Mouse (Mus musculus) ES-CJ7 (cell line): ENCODE results near the gene Gfpt1.
A peak's percentile ranks its signal among the peaks of the same experiment; 100 is the strongest.

Experiments
- DNase-seq: peaks from one replicate; pipeline ENCODE4 v3.0.0; 2011; ENCODE audit warnings: low read depth, low spot score

The Gfpt1 gene

DNA sequence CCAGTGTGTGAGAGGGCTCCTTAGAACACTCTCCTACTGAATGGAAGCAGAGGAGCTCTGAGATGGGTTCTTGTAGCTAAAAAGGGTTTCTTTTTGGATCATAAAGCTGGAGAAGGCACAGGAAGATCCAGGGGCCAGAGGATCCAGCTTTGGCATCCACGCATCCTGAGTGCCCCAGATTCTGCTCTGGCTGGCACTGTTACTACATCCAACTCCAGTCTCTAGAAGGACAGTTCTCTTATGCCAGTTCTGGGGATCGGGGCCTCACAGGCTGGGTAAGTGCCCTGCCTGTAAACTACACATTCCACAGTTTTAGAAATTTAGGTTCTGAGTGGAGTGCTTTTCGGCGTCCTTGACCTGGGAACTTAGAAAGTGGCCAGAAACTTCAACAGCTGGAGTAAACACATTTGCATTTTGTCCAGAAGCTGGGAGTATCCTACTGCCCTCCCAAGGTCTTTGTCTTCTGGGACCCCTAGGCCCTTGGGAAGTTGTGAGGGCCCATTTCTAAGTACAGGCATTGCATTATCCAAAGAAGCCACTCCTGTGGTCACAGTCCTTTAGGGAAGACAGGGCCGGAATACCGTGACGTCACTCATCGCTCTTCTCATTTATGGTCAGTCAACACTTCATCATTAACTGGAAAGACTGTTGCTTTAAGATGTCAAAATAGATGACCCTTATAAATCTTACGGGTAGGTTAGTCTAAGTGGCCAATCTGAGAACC is 57.8 kb downstream of the Gfpt1 start:
- DNase-seq, result no peak

DNA sequence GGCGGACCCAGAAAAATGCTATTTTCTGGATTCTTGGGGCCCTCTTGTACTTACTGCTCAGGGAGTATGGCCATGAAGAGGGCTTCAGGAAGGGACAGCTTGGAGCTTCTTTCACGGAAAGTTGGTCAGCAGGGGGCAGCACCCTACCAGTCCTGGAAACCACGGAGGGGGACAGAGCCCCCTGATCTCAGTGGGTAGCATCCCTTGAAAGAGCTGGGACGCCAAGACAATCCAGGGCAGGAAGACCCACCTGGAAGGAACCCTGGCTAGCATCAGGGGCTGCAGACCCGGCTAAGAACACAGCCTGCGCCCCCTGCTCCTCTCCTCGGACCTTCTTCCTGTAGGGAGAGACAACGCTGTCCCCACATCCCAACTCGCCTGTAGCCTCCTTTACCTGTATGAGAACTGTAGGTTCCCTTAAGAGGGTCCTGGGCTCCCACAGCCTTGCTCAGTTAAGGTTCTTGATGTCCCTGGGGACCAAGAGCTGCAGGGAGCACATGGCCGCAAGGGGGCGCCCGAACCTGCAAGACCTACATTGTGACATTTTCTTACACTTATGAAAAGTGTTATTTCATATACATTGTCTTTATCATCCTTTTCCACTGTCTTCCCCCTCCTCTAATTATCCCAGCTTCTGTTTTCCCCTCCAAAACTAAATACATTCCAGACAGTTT is 58.8 kb downstream of the Gfpt1 start:
- peak; percentile 82 for DNase-seq

DNA sequence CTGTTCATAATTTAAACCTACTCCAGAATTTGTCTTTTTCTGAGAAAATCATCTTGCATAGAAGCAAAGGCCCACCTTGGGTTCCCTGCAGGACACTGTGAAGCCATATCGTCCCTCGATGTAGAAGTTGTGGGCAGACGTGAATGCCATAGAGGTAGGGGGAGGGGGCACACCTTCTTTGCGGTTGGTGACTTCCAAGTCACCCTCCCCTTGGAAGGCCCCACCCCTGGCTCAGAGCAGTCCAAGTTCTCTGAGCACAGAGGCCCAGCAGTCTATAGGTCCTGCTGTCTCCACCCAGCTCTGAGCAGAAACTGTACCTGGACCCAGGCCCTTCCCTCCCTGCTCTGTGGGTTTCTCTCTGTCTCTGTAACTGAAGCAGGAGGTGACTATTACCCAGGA is 59.3 kb downstream of the Gfpt1 start:
- DNase-seq, result no peak

DNA sequence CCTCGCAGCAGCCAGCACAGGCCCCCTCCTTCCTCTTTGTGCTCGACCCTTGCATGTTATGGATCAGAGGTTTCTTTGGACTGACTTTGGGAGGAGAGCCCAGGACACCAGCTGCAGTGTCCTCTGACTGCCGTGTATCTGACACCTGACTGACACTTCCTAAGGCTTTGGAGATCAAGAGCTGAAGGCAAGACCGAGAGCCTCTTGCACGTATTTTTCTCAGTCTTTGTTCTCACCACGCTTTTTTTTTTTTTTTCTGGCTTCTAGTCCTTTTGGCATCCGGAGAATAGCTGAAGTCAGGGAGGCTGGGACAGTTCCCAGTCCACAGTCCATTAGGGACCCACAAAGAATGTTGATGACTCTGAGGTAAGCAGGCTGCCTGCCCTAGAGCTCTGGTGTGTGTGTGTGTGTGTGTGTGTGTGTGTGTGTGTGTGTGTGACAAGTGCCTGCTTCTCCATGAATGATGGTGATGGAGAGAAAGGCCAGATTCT is 59.8 kb downstream of the Gfpt1 start:
- DNase-seq, result no peak

DNA sequence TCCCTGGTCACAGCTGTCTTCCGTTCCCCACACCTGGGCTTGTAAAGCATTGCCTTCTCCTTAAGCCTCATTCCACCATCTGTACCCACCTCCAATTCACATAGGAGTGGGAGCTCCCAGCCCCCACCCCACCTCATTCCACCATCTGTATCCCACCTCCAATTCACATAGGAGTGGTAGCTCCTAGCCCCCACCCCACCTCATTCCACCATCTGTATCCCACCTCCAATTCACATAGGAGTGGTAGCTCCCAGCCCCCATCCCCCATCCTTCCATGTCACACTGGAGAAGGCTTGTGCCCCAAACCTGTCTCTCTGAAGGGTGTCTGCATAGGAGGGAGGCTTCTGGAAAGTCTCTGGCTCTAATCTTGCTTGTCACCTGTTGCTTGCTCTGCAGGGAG is 60.7 kb downstream of the Gfpt1 start:
- no peak for DNase-seq

DNA sequence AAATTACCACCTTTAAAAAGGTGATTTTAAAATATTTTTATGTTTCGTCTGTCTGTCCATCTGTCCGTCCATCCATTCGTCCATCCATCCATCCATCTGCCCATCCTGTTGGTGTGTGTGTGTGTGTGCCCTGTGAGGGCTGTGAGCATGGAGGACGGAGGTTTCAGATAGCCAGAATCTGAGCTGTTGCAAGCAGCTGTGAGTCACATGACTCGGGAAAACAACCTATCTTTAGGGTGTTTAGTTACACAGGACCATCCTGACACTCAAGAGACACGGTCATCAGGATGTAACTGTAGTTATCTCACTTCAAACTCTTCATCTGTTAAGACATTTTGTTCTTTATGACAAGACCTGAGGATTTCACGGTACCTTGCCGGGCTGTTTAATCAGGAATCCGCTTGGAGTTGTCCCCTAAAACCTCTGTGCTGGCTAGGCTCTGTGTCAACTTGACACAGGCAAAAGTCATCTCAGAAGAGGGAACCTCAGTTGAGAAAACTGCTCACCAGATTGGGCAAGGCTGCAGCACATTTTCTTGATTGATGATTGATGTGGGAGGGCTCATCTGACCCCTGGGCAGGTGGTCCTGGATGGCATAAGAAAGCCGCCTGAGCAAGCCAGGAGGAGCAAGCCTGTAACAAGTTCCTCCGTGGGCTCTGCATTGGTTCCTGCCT is 61.6 kb downstream of the Gfpt1 start, which contains the start of gene D6Ertd527e:
D6Ertd527e (plus strand) TSS at position 624 of the 674 bp plus-strand sequence.
- DNase-seq, result no peak

DNA sequence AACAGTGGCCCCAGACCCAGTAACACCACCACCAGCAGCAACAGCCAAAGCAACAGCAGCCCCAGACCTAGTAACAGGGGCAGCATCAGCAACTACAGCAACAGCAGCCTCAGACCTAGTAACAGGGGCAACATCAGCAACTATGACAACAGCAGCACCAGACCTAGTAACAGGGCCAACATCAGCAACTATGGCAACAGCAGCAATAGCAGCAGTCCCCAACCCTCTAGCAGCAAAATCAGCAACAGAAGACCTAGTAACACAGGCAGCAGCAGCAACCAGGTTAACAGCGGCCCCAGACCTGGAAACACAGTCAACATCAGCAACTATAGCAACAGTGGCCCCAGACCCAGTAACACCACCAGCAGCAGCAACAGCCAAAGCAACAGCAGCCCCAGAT is 68.8 kb downstream of the Gfpt1 start:
- no peak for DNase-seq

DNA sequence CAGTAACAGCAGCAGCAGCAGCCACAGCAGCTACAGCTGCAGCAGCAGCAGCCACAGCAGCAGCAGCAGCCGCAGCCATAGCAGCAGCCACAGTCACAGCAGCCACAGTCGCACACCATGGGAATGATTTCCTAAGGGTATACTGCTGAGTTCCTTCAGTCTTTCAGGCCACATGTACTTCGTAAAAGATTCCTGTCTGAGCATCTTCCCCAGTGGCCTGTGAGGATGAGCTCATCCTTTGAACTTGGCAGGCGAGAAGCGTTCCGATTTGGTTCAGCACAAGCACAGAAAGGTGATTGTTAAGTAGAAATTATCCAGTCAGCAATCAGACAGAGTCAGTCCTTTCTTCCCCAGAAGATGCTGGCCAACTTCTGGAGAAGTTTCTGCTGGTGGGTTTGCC is 69.5 kb downstream of the Gfpt1 start:
- no peak for DNase-seq

DNA sequence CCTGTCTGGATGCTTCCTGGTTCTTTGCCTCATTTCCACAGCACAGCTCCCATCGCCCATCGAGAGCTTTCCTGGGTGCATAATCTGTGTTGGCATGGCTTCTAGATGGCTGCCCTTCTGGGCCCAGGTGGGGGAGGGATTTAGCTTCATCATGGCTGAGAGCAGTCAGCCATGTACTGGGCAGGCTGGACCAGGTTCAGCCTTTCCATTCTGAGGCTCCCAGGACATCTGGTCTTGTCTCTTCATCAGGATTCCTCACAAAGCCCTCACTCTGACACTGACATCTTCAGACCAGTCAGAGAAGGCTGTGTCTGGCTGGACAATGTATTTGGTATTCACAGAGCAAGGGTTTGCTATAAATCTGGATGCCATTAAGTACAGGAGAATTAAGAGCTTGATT is 73.3 kb downstream of the Gfpt1 start:
- DNase-seq, result no peak

DNA sequence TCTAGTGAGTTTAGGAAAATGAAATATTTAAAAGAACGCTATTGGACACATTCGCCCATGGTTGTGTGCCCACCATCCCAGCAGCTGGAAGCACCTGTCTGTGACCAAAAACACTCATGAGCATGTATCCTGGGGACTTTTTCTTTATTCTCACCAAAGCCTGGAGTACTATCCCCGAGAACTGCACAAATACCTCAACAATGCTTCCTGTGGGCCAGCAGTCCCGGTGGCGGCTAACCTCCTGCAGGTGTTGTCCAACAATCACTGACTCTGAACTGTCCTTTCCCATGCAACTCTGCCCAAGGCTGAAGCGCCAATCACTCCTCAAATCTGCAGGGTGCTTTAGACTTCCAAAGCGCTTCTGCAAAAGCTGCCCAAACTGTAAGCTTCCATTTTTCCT is 74.0 kb downstream of the Gfpt1 start:
- DNase-seq, result no peak

DNA sequence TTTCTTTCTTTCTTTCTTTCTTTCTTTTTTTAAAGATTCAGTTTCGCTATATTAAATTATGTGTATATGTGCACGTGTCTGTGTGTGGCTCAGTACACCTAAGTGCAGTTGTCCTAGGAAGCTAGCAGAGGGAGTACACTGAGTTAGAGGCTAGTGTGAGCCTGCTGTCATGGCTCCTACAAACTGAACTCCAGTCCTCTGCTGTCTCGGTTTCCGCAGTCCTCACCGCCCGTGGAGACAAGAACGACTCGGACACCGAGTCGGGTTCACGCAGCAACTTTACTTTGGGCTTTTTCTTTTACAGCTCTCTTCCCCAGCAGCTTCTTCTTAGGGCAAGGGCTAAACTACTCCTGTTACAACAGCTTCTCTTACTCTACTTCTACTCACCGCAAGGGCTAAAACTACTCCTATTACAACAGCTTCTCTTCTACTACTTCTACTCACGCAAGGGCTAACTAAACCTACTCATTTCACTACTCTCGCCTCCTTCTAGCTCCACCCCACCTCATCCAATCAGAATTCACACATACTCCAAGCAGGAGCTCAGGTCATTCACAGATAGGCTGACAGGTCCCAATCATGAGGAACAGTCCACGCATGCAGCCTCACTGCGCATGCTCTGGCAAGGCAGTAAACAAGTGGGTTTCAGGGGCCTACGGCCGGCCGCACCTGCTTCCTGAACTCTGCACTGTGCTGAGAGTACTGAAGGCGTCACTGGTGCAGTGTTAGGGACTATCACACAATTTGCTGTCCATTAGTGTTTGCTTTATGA is 76.6 kb downstream of the Gfpt1 start:
- DNase-seq, result peak; percentile 56

DNA sequence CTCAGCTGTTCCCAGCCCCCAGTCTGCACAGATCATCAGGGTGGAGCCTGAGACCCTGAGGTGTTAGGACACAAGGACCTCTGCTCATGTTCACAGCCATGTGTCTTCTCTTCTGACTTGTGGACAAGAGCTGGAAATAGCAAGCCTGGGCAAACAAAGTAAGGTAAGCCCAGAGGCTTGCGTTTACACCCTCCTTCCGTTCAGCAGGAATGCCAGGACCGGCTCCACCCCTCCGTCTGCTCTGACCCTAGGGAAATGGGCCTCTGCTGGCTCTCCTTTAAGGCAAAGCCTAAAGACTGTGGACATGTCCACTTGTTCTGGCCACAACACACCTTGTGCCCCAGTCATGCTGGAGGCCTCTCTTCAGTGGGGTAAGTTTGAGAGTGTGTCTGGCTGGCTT is 77.3 kb downstream of the Gfpt1 start:
- no peak for DNase-seq

DNA sequence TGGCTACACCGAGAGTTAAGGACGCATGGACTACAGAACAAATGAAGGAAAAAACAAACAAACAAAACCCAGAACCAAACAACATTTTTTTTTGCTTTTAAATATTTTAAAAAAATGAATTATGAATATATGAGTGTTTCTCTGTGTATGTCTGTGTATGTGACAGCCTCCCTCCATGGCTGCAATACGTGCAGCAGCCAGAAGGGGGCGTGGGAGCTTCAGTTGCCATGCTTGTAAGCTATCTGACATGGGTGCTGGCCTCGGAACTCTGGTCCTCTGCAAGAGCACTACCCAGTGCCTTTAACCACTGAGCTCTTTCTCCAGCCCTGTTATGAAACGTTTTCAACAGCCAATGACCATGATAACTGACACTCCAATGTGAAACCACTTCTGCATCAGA is 78.0 kb downstream of the Gfpt1 start:
- peak; percentile 44 for DNase-seq

DNA sequence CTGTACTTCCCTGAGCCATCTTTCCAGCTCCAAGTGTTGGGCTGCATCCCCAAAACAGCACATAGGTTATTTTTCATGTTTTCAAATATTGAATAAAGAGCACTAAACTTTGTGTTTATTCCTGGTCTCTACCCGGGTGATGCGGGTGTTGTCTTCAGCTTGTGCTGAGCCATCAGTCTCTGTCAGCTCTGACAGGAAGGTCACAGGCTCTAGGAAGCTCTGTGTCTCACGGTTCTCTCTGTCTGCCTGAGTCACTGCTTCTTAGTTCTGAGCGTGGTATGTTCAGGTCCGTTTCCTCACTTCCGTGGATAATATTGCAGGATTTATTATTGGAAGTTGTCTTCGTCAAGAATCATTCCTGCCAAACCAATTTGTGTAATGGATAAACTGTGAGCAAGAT is 79.3 kb downstream of the Gfpt1 start:
- DNase-seq, result no peak

DNA sequence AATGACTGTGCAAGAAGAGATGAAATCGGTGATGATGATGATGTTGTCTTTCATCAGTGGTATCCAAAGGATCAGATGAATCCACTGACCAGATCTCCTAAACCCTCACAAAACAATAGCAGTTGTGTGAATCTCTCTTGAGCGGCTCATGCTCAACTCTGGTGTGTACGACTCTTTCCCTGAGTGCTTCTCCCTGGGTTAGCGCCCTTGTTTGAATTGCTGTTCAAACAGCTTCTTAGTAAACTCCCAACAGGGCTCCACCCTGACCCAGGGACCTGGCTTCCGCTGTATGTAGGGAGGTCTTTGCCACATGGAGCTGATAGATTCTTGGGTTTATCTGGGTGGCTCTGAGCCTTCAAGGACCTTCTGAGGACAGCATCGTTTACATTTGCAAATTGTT is 80.8 kb downstream of the Gfpt1 start:
- no peak for DNase-seq

DNA sequence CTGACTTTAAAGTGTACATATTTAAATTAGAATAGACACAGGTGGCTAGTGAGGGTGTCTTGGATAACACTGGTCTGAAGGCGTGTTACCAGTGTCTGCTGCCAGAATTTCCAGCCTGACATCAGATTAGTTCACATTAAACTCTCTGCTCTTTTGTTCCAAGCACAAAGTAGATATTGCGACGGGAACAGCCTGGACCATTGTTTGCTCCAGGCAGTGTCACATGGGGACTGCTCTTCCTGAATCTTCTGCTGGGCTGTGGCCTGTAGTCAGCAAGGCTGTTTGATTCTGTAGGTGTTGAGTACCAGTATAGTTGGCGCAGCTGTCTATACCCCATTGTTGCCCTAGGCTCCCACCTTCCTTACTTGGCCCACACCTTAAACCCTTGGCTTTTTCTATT is 81.3 kb downstream of the Gfpt1 start:
- DNase-seq, result no peak

DNA sequence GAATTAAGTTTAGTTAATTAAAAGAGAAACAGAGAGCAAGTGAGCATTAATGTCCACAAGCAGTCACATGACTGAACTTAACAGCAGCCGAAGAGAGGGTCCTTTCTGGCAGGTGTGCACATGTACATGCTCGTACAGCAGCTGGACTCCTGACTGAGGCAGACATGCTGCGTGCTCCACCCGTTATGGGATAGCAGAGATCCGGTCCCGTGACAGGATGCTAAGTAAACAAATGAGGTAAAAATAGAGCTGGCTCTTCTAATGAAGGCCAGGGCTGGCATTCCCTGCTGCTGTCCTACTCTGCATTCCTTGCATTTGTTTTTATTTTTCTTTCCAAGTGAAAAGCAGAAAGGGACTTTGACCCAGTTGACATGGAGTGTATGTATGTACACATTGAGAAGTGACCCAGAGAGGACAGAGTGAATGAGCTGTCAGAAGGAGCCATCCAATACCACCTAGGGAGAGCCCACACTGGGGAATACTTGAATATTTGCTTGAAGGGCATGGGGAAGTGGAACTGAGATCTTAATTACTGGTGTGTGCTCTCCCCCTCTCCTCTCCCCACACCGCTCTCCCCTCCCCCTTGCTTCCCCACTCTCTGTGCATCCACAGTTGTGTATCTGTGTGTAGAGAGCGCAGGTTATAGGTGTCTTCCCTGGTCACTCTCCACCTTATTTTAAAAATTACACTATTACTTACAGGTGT is 84.6 kb downstream of the Gfpt1 start:
- DNase-seq, result no peak

DNA sequence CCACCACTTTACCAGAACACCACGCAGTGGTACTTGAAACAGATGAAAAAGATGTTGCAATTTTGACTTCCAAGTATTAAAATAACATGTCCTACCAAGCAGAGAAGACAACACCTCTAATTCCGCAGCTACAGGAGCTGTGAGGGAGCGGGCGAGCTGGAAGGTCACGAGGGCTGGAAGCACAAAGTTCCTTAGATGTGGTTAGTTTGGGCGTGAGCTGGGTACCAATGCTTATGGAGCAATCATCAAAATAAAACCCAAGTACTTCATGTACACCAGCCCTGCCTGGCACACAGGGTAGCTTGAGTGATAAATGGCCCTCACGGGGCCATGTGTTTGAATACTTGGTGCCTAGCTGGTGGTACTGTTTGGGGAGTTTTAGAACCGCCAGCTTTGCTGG is 87.2 kb downstream of the Gfpt1 start:
- DNase-seq, result no peak

DNA sequence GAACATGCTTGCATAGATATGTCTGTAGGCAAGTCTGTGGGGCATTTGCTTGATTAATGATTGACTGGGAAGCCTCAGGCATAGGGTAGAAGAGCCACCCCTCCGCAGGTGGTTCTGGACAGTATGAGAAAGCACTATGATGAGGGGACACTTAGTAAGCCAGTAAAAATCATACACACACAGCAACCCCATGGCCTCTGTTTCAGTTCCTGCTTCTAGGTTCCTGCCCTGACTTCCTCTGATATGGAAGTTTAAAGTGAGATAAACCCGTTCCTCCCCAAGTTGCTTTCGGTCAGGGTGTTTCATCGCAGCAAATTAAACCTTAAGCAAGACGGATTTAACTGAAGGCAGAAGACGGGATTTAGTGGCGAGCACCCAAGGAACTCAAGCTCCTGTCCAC is 88.0 kb downstream of the Gfpt1 start:
- no peak for DNase-seq

DNA sequence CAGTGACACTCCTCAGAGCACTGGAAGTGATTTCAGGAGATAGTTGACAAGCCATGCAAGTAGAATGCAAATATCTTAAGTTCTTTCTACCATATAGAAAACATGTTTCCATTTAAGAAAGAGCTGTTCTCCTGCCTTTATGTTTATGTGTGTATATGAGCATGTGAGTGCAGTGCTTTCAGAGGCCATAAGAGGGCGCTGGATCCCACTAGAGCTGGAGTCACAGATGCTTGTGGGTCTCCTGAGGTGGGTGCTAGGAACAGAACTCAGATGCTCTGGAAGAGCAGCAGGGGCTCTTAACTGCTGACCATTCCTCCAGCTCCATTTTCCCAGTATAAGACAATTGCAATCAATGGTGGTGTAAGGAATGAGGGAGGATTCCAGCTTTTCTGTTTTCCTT is 88.4 kb downstream of the Gfpt1 start:
- peak; percentile 17 for DNase-seq

DNA sequence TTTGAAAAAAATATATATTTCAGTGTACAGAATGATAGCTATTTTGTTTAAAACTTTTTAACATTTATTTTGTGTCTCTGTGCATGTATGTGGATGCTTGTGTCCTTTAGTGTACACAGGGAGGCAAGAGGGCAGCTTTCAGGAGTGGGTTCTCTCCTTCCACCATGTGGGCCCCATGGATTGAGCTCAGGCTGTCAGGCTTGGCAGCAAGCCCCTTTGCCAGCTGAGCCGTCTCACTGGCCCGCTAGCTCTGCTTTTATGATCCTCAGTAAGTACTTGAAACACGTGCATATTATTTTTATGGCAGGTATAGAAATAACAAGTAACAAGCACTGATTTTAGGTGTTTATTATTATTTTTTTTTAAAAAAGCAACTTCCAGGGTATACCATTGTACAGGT is 90.9 kb downstream of the Gfpt1 start:
- no peak for DNase-seq
